Mouse (Mus musculus): ENCODE data around the gene Gm45717. TPM values are rescaled to one million over a fixed set of nuclear protein-coding genes. Genes with fewer than 3 reads are reported as not detected.

Gm45717 gene
- total and polyA plus RNA-seq, 3 experiments: not detected

DNA sequence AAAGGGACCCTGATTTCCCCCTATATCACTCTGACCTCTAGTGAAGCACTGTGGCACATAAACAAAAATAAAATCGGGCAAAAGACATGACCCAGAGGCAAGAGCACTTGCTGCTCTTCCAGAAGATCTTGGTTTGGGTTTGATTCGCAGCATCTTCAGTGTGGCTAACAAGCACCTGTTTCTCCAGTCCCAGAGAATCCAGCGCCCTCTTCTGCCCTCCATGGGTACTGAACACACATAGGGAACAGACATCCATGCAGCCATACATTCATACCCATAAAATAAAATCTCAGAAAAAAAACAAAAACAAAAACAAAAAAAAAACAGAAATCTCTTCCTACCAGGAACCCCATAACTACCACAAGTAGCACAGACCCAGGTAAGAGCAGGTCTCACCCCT is 17.3 kb downstream of the Gm45717 start:
- Histone ChIP-seq H3K27ac (ENCODE audit: control insufficient read depth, low read depth, low read length) (no peak overlapping the region), H3K36me3 (ENCODE audit: control insufficient read depth in 1 of 2, insufficient read depth in 2 of 2, low read length in 2 of 2) (peaks cover 0 to 8% of the 10 kb centered on the region in 2 experiments; a peak in 2 of 4 replicates), H3K4me3 (ENCODE audit: control insufficient read depth in 1 of 2, insufficient read depth in 1 of 2, low read depth in 2 of 2, low read length in 2 of 2) (no peak overlapping the region), H3K79me2 (ENCODE audit: control insufficient read depth, insufficient read depth, low read length, poor library complexity) (peaks cover 1% of the 10 kb centered on the region; the same call in 1 of the 2 replicates), H3K9me3 (replicated peaks; ENCODE audit: insufficient read depth, low read length) (no peaks in the 10 kb centered on the region), H3K9ac (ENCODE audit: control insufficient read depth, low read depth, low read length, poor library complexity, severe bottlenecking) (no peak overlapping the region), H3K27me3 (ENCODE audit: control insufficient read depth in 1 of 2, insufficient read depth in 2 of 2, low read length in 2 of 2) (peaks cover 17% of the 10 kb centered on the region in 2 experiments), H3K4me1 (ENCODE audit: control insufficient read depth in 1 of 2, insufficient read depth in 2 of 2, low read length in 2 of 2) (peaks cover 8 to 13% of the 10 kb centered on the region in 2 experiments)
- peak; percentile 64 for DNase-seq (ENCODE audit: low read depth, low spot score)
- TF ChIP-seq RAD21 (IDR thresholded peaks at IDR 0.05; ENCODE audit: low read depth, low read length): peak; percentile 30
- peak; percentile 55 to 64 (median 58) for TF ChIP-seq CTCF (IDR thresholded peaks at IDR 0.05 in 2 of 3, conservative IDR thresholded peaks at IDR 0.05 in 1 of 3; ENCODE audit: control insufficient read depth in 1 of 3, insufficient read depth in 1 of 3, low read depth in 2 of 3, low read length in 3 of 3, poor library complexity in 1 of 3, severe bottlenecking in 1 of 3)
- TF ChIP-seq ZC3H11A (IDR thresholded peaks at IDR 0.05; ENCODE audit: low read depth, low read length): no peak
- peak; percentile 41 for TF ChIP-seq SMC3 (IDR thresholded peaks at IDR 0.05; ENCODE audit: low read depth, low read length)
- TF ChIP-seq KAT2A (conservative IDR thresholded peaks at IDR 0.05; ENCODE audit: low read depth, low read length): no peak

DNA sequence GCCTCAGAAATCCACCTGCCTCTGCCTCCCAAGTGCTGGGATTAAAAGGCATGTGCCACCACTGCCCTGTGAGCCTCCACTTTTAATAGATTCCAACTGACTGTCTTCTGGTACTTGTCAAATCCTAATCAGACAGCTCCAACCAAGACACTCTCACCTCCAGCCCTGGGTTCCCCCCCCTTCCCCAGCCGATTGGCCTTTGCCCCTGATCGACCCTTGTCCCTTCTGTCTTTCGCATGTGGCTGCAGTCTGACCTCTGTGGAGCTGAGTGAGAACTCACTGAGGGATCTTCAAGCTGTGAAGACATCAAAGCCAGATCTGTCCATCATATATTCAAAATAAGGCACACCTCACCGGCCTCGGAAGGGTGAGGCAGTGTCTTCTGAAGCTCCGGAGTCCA is 28.6 kb downstream of the Gm45717 start:
- peaks cover 11 to 20% of the 10 kb centered on the region in 2 experiments for H3K27me3 ChIP-seq (ENCODE audit: control insufficient read depth in 1 of 2, insufficient read depth in 2 of 2, low read length in 2 of 2)
- no peaks in the 10 kb centered on the region for H3K36me3 ChIP-seq (ENCODE audit: control insufficient read depth in 1 of 2, insufficient read depth in 2 of 2, low read length in 2 of 2)
- H3K4me1 ChIP-seq (ENCODE audit: control insufficient read depth in 1 of 2, insufficient read depth in 2 of 2, low read length in 2 of 2): no peaks in the 10 kb centered on the region
- no peaks in the 10 kb centered on the region for H3K9me3 ChIP-seq (replicated peaks; ENCODE audit: insufficient read depth, low read length)
- TF ChIP-seq SIN3A (IDR thresholded peaks at IDR 0.05; ENCODE audit: low read length) (no peak), ZC3H11A (IDR thresholded peaks at IDR 0.05; ENCODE audit: low read depth, low read length) (no peak), CTCF (IDR thresholded peaks at IDR 0.05 in 2 of 3, conservative IDR thresholded peaks at IDR 0.05 in 1 of 3; ENCODE audit: control insufficient read depth in 1 of 3, insufficient read depth in 1 of 3, low read depth in 2 of 3, low read length in 3 of 3, poor library complexity in 1 of 3, severe bottlenecking in 1 of 3) (no peak), MYB (IDR thresholded peaks at IDR 0.05; ENCODE audit: low read depth, low read length) (no peak), TAL1 (IDR thresholded peaks at IDR 0.05; ENCODE audit: low read length) (no peak), MYC (IDR thresholded peaks at IDR 0.05; ENCODE audit: low read depth, low read length) (no peak), ETS1 (IDR thresholded peaks at IDR 0.05; ENCODE audit: low read depth, low read length) (no peak), E2F4 (IDR thresholded peaks at IDR 0.05; ENCODE audit: borderline replicate concordance, low read depth, low read length) (no peak), NRF1 (IDR thresholded peaks at IDR 0.05; ENCODE audit: insufficient read depth, low read depth, low read length, poor library complexity, severe bottlenecking) (no peak), ZNF384 (IDR thresholded peaks at IDR 0.05; ENCODE audit: low read depth, low read length) (no peak), GATA1 (IDR thresholded peaks at IDR 0.05; ENCODE audit: low read depth, low read length) (no peak), TCF12 (IDR thresholded peaks at IDR 0.05; ENCODE audit: low read depth, low read length) (no peak), BHLHE40 (IDR thresholded peaks at IDR 0.05; ENCODE audit: borderline replicate concordance, low read depth, low read length) (no peak), GABPA (IDR thresholded peaks at IDR 0.05; ENCODE audit: low read depth, low read length) (no peak), JUND (IDR thresholded peaks at IDR 0.05; ENCODE audit: low read depth, low read length) (no peak), USF2 (IDR thresholded peaks at IDR 0.05; ENCODE audit: borderline replicate concordance in 1 of 2, insufficient read depth in 1 of 2, low read depth in 1 of 2, low read length in 2 of 2) (no peak), MXI1 (IDR thresholded peaks at IDR 0.05; ENCODE audit: low read depth, low read length) (no peak)
- H3K9ac ChIP-seq (ENCODE audit: control insufficient read depth, low read depth, low read length, poor library complexity, severe bottlenecking): no peak overlapping the region
- H3K4me3 ChIP-seq (ENCODE audit: control insufficient read depth in 1 of 2, insufficient read depth in 1 of 2, low read depth in 2 of 2, low read length in 2 of 2): no peak overlapping the region
- no peaks in the 10 kb centered on the region for H3K79me2 ChIP-seq (ENCODE audit: control insufficient read depth, insufficient read depth, low read length, poor library complexity)
- H3K27ac ChIP-seq (ENCODE audit: control insufficient read depth, low read depth, low read length): no peak overlapping the region
- no peak for DNase-seq (ENCODE audit: low read depth, low spot score)
